Mouse (Mus musculus) 416B (cell line): ENCODE results near the gene Tmc6.
"Not testable (repeated sequence)": the region's sequence is repeated elsewhere in the genome, so short reads cannot be mapped to it uniquely, and the experiment has no call there.

Experiments
- DNase-seq: peaks from one replicate; pipeline ENCODE4 v3.0.0; 2011; ENCODE audit warnings: low read depth

Tmc6 gene

GRCm38 (mm10) chr11:117781993-117782704 lies at the start of gene Tmc6, which contains the start of gene Tmc8:
Gene Tmc6 (minus strand): TSS chr11:117782198.
Gene Tmc8 (plus strand): TSS chr11:117782076.
- DNase-seq = peak; percentile 68

GRCm38 (mm10) chr11:117830401-117830800 lies 48.4 kb upstream of the Tmc6 start:
- DNase-seq = peak; percentile 86

GRCm38 (mm10) chr11:117829671-117830215 lies 47.7 kb upstream of the Tmc6 start:
- peak; percentile 38 for DNase-seq

GRCm38 (mm10) chr11:117828888-117829604 lies 47.0 kb upstream of the Tmc6 start:
- DNase-seq = peak; percentile 70

GRCm38 (mm10) chr11:117828149-117828887 lies 46.3 kb upstream of the Tmc6 start:
- DNase-seq = peak; percentile 32

GRCm38 (mm10) chr11:117827386-117827785 lies 45.4 kb upstream of the Tmc6 start:
- DNase-seq = no peak

- DNase-seq = no peak
Measured at GRCm38 (mm10) chr11:117826916-117827315, 44.9 kb upstream of the Tmc6 start.

GRCm38 (mm10) chr11:117826164-117826563 lies 44.2 kb upstream of the Tmc6 start:
- DNase-seq = no peak

GRCm38 (mm10) chr11:117825333-117826101 lies 43.5 kb upstream of the Tmc6 start, which contains the start of the genes Afmid and Tk1:
Gene Afmid (plus strand): TSS chr11:117825924.
Gene Tk1 (minus strand): TSS chr11:117826092.
- peak; percentile 91 for DNase-seq

- peak; percentile 87 for DNase-seq
Measured at GRCm38 (mm10) chr11:117824060-117824969, 42.3 kb upstream of the Tmc6 start.

- no peak for DNase-seq
Measured at GRCm38 (mm10) chr11:117823411-117823810, 41.4 kb upstream of the Tmc6 start.

GRCm38 (mm10) chr11:117822728-117823241 lies 40.8 kb upstream of the Tmc6 start:
- no peak for DNase-seq

- DNase-seq = no peak
Measured at GRCm38 (mm10) chr11:117821868-117822267, 39.9 kb upstream of the Tmc6 start.

- no peak for DNase-seq
Measured at GRCm38 (mm10) chr11:117820173-117820572, 38.2 kb upstream of the Tmc6 start.

- no peak for DNase-seq
Measured at GRCm38 (mm10) chr11:117819095-117819494, 37.1 kb upstream of the Tmc6 start.

- no peak for DNase-seq
Measured at GRCm38 (mm10) chr11:117816389-117816996, 34.5 kb upstream of the Tmc6 start.

GRCm38 (mm10) chr11:117815850-117816249 lies 33.9 kb upstream of the Tmc6 start:
- DNase-seq = not testable (repeated sequence)

GRCm38 (mm10) chr11:117814704-117815366 lies 32.8 kb upstream of the Tmc6 start:
- DNase-seq = no peak

- DNase-seq = no peak
Measured at GRCm38 (mm10) chr11:117813867-117814266, 31.9 kb upstream of the Tmc6 start.
